Mouse (Mus musculus): ENCODE results near the gene RPS10-NUDT3. TPM values are rescaled to one million over a fixed set of nuclear protein-coding genes. Genes with fewer than 3 reads are reported as not detected.
A peak's percentile ranks its signal among the peaks of the same experiment; 100 is the strongest.

RPS10-NUDT3 gene
- polyA plus RNA-seq, 1 experiment from 2014 or later: not detected

GRCm38 (mm10) chr17:27563771-27564244, 71.2 kb downstream of the RPS10-NUDT3 start:
- no peaks in the 10 kb centered on the region for H3K9me3 ChIP-seq (replicated peaks; ENCODE audit: control insufficient read depth, low read length, poor library complexity, severe bottlenecking)
- H3K4me1 ChIP-seq (ENCODE audit: control insufficient read depth, insufficient read depth, low read length): peaks cover 21% of the 10 kb centered on the region
- no peak overlapping the region; the same call in 1 of the 2 replicates for H3K4me2 ChIP-seq (ENCODE audit: low read length)
- no peak overlapping the region for H3K9ac ChIP-seq (ENCODE audit: low read depth, low read length)
- 57% methylated on average over 7 of the region's 7 CpGs for WGBS
- H3K4me3 ChIP-seq (ENCODE audit: low read depth, low read length): no peak overlapping the region
- H3K27me3 ChIP-seq (ENCODE audit: control insufficient read depth, insufficient read depth, low read depth, low read length): no peaks in the 10 kb centered on the region
- no peak for ATAC-seq
- H3K36me3 ChIP-seq (ENCODE audit: control insufficient read depth, insufficient read depth, low read length): peaks cover 4% of the 10 kb centered on the region
- H3K27ac ChIP-seq (ENCODE audit: low read length): no peak overlapping the region

- no peak overlapping the region for H3K27ac ChIP-seq (ENCODE audit: low read length)
- peaks cover 36% of the 10 kb centered on the region for H3K4me1 ChIP-seq (ENCODE audit: control insufficient read depth, insufficient read depth, low read length)
- ATAC-seq: no peak
These were observed 73.1 kb downstream of the RPS10-NUDT3 start for GRCm38 (mm10) chr17:27561809-27562526.

GRCm38 (mm10) chr17:27560926-27561480, 74.0 kb downstream of the RPS10-NUDT3 start:
- no peaks in the 10 kb centered on the region for H3K9me3 ChIP-seq (replicated peaks; ENCODE audit: control insufficient read depth, low read length, poor library complexity, severe bottlenecking)
- peaks cover 4% of the 10 kb centered on the region for H3K36me3 ChIP-seq (ENCODE audit: control insufficient read depth, insufficient read depth, low read length)
- whole genome bisulfite sequencing: 88% methylated on average over 13 of the region's 13 CpGs
- no peaks in the 10 kb centered on the region for H3K27me3 ChIP-seq (ENCODE audit: control insufficient read depth, insufficient read depth, low read depth, low read length)
- H3K4me3 ChIP-seq (ENCODE audit: low read depth, low read length): no peak overlapping the region
- no peak for ATAC-seq
- no peak overlapping the region for H3K9ac ChIP-seq (ENCODE audit: low read depth, low read length)
- peaks cover 30% of the 10 kb centered on the region for H3K4me1 ChIP-seq (ENCODE audit: control insufficient read depth, insufficient read depth, low read length)
- no peak overlapping the region for H3K27ac ChIP-seq (ENCODE audit: low read length)
- no peak overlapping the region for H3K4me2 ChIP-seq (ENCODE audit: low read length)

More at GRCm38 (mm10) chr17:27561809-27562526, 73.1 kb downstream of the RPS10-NUDT3 start:
- 53% methylated on average over 9 of the region's 11 CpGs for WGBS
- Histone ChIP-seq H3K4me3 (ENCODE audit: low read depth, low read length) (no peak overlapping the region), H3K36me3 (ENCODE audit: control insufficient read depth, insufficient read depth, low read length) (peaks cover 4% of the 10 kb centered on the region), H3K9me3 (replicated peaks; ENCODE audit: control insufficient read depth, low read length, poor library complexity, severe bottlenecking) (no peaks in the 10 kb centered on the region), H3K9ac (ENCODE audit: low read depth, low read length) (no peak overlapping the region), H3K27me3 (ENCODE audit: control insufficient read depth, insufficient read depth, low read depth, low read length) (no peaks in the 10 kb centered on the region), H3K4me2 (ENCODE audit: low read length) (no peak overlapping the region)

GRCm38 (mm10) chr17:27559596-27559995, 75.4 kb downstream of the RPS10-NUDT3 start:
- Histone ChIP-seq H3K27me3 (ENCODE audit: control insufficient read depth, insufficient read depth, low read depth, low read length) (peaks cover 9% of the 10 kb centered on the region), H3K9me3 (replicated peaks; ENCODE audit: control insufficient read depth, low read length, poor library complexity, severe bottlenecking) (no peaks in the 10 kb centered on the region), H3K9ac (ENCODE audit: low read depth, low read length) (no peak overlapping the region), H3K4me3 (ENCODE audit: low read depth, low read length) (no peak overlapping the region), H3K36me3 (ENCODE audit: control insufficient read depth, insufficient read depth, low read length) (peaks cover 4% of the 10 kb centered on the region), H3K27ac (ENCODE audit: low read length) (no peak overlapping the region), H3K4me2 (ENCODE audit: low read length) (no peak overlapping the region), H3K4me1 (ENCODE audit: control insufficient read depth, insufficient read depth, low read length) (peaks cover 32% of the 10 kb centered on the region)
- 73% methylated on average over 9 of the region's 12 CpGs for WGBS
- ATAC-seq: no peak

GRCm38 (mm10) chr17:27558845-27559244, 76.2 kb downstream of the RPS10-NUDT3 start:
- Histone ChIP-seq H3K27ac (ENCODE audit: low read length) (no peak overlapping the region), H3K27me3 (ENCODE audit: control insufficient read depth, insufficient read depth, low read depth, low read length) (peaks cover 9% of the 10 kb centered on the region), H3K4me1 (ENCODE audit: control insufficient read depth, insufficient read depth, low read length) (peaks cover 31% of the 10 kb centered on the region), H3K36me3 (ENCODE audit: control insufficient read depth, insufficient read depth, low read length) (peaks cover 4% of the 10 kb centered on the region), H3K4me3 (ENCODE audit: low read depth, low read length) (no peak overlapping the region), H3K9ac (ENCODE audit: low read depth, low read length) (no peak overlapping the region), H3K4me2 (ENCODE audit: low read length) (peak overlapping the region; percentile 76), H3K9me3 (replicated peaks; ENCODE audit: control insufficient read depth, low read length, poor library complexity, severe bottlenecking) (no peaks in the 10 kb centered on the region)
- WGBS: 13% methylated on average over 5 of the region's 5 CpGs
- ATAC-seq: no peak

GRCm38 (mm10) chr17:27557927-27558661, 76.9 kb downstream of the RPS10-NUDT3 start:
- H3K36me3 ChIP-seq (ENCODE audit: control insufficient read depth, insufficient read depth, low read length): peaks cover 4% of the 10 kb centered on the region
- ATAC-seq: no peak
- H3K4me1 ChIP-seq (ENCODE audit: control insufficient read depth, insufficient read depth, low read length): peaks cover 31% of the 10 kb centered on the region
- H3K27ac ChIP-seq (ENCODE audit: low read length): no peak overlapping the region
- 6% methylated on average over 14 of the region's 14 CpGs for whole genome bisulfite sequencing
- H3K9ac ChIP-seq (ENCODE audit: low read depth, low read length): peak overlapping the region; percentile 94
- peak overlapping the region; percentile 88 for H3K4me3 ChIP-seq (ENCODE audit: low read depth, low read length)
- H3K9me3 ChIP-seq (replicated peaks; ENCODE audit: control insufficient read depth, low read length, poor library complexity, severe bottlenecking): no peaks in the 10 kb centered on the region
- H3K4me2 ChIP-seq (ENCODE audit: low read length): peak overlapping the region; percentile 76
- H3K27me3 ChIP-seq (ENCODE audit: control insufficient read depth, insufficient read depth, low read depth, low read length): peaks cover 9% of the 10 kb centered on the region

GRCm38 (mm10) chr17:27557181-27557926, 77.7 kb downstream of the RPS10-NUDT3 start:
- H3K4me1 ChIP-seq (ENCODE audit: control insufficient read depth, insufficient read depth, low read length): peaks cover 31% of the 10 kb centered on the region
- ATAC-seq: peak; percentile 47
- peak overlapping the region; percentile 76 for H3K4me2 ChIP-seq (ENCODE audit: low read length)
- H3K9ac ChIP-seq (ENCODE audit: low read depth, low read length): peak overlapping the region; percentile 94
- peaks cover 4% of the 10 kb centered on the region for H3K36me3 ChIP-seq (ENCODE audit: control insufficient read depth, insufficient read depth, low read length)
- no peaks in the 10 kb centered on the region for H3K9me3 ChIP-seq (replicated peaks; ENCODE audit: control insufficient read depth, low read length, poor library complexity, severe bottlenecking)
- peak overlapping the region; percentile 88 for H3K4me3 ChIP-seq (ENCODE audit: low read depth, low read length)
- peaks cover 9% of the 10 kb centered on the region for H3K27me3 ChIP-seq (ENCODE audit: control insufficient read depth, insufficient read depth, low read depth, low read length)
- under 1% methylated on average over 33 of the region's 75 CpGs for WGBS
- H3K27ac ChIP-seq (ENCODE audit: low read length): peak overlapping the region; percentile 93

- H3K9ac ChIP-seq (ENCODE audit: low read depth, low read length): peak within 1 kb of the TSS; percentile 94
- H3K4me3 ChIP-seq (ENCODE audit: low read depth, low read length): peak within 1 kb of the TSS; percentile 88
- ATAC-seq: peak; percentile 79
- under 1% methylated on average over 79 of the region's 79 CpGs for WGBS
- peaks cover 31% of the 10 kb centered on the region for H3K4me1 ChIP-seq (ENCODE audit: control insufficient read depth, insufficient read depth, low read length)
- peaks cover under 1% of the 10 kb centered on the region; the same call in 1 of the 2 replicates for H3K36me3 ChIP-seq (ENCODE audit: control insufficient read depth, insufficient read depth, low read length)
- H3K27me3 ChIP-seq (ENCODE audit: control insufficient read depth, insufficient read depth, low read depth, low read length): peaks cover 9% of the 10 kb centered on the region
- H3K27ac ChIP-seq (ENCODE audit: low read length): peak within 1 kb of the TSS; percentile 93
- no peaks in the 10 kb centered on the region for H3K9me3 ChIP-seq (replicated peaks; ENCODE audit: control insufficient read depth, low read length, poor library complexity, severe bottlenecking)
- H3K4me2 ChIP-seq (ENCODE audit: low read length): peak within 1 kb of the TSS; percentile 76
These were observed 78.6 kb downstream of the RPS10-NUDT3 start, which contains the start of gene Hmga1 for GRCm38 (mm10) chr17:27556315-27557011. Hmga1 (plus strand) TSS chr17:27556497.

All from midbrain, embryonic 16.5 days (tissue).